Mouse (Mus musculus): ENCODE data around the gene Ramp2.

DNA sequence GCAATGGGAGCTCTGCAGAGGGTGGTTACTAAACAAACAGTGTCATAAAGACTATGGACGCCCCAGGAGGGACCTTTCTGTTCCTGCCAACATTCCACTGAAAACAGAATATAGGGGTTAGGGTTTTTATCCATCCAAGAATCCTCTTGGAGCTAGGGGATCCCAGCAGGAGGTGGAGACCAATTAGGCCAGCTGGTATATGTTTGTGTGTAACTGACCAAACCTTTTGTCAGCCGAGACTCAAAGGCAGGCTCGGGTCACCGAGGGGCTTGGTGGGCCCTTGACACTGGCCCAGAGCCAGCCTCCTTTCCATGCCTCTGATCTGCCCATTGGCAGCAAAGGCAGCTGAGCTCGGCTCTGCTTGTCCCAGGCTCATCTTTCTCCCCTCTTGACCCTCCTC, 37.1 kb downstream of the Ramp2 start:
- TF ChIP-seq CTCF (IDR thresholded peaks at IDR 0.05; ENCODE audit: borderline replicate concordance, insufficient read depth, low read length) (no peak), POLR2A (IDR thresholded peaks at IDR 0.05; ENCODE audit: low read depth, low read length) (no peak)

Data from embryonic fibroblast, embryonic 13.5 days (primary cell).